Mouse (Mus musculus): Measurements from ENCODE around the gene Gm45234. TPM values are rescaled to one million over a fixed set of nuclear protein-coding genes. Genes with fewer than 3 reads are reported as not detected.
A peak's percentile ranks its signal among the peaks of the same experiment; 100 is the strongest.

The Gm45234 gene
- polyA plus RNA-seq, 1 experiment from 2014 or later: not detected

DNA sequence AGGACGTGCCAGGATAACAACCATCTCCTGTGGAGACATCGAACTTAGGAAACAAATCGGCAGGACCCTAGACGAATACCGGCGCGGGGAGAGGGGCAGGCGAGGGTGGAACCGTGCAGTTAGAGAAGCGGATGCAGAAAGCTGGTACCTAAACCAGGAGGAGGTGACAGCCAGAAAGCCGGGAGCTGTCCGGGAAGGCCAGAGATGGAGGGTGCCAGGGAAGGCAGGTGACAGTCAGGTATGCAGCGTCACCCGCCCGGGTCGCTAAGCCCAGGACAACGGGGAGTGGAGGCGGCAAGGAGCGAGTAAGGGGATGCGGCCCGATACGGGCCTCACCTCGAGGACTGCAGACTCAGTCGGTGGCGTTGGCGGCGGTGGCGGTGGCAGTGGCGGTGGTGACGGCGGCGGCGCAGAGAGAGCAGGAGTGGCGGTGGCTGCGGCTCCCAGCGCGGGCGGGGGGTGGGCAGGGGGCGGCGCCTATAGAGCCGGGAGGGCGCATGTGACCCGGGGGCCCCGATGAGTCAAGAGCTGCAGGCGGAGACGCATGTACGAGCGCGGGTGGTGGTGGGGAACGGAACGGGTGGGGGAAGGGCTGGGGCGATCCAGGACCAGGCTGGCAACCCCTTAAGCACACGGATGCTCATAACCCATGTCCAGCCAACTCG lies 13.4 kb upstream of the Gm45234 start, which contains the start of gene Eno2:
TSS of gene Eno2 (minus strand) at position 573 of the 665 bp plus-strand sequence.
- peak within 1 kb of the TSS; percentile 63 for H3K4me3 ChIP-seq (ENCODE audit: low read depth, low read length)
- WGBS: under 1% methylated on average over 54 of the region's 54 CpGs
- TF ChIP-seq EP300 (optimal IDR thresholded peaks at IDR 0.05) (no peak), CTCF (IDR thresholded peaks at IDR 0.05; ENCODE audit: low read depth) (no peak)
- peak; percentile 81 for ATAC-seq (ENCODE audit: low FRiP score, low TSS enrichment)
- no peak within 1 kb of the TSS for H3K27ac ChIP-seq (replicated peaks)
- peak within 1 kb of the TSS; percentile 77 for H3K4me2 ChIP-seq (replicated peaks; ENCODE audit: low read depth)
- H3K9me3 ChIP-seq (ENCODE audit: control insufficient read depth, low read length): no peaks in the 10 kb centered on the region
- peak; percentile 75 for DNase-seq (ENCODE audit: low spot score)
- H3K36me3 ChIP-seq (ENCODE audit: control insufficient read depth, insufficient read depth, low read length): no peaks in the 10 kb centered on the region
- H3K9ac ChIP-seq (ENCODE audit: low read length): peak within 1 kb of the TSS; percentile 65
- no peaks in the 10 kb centered on the region for H3K27me3 ChIP-seq (ENCODE audit: control insufficient read depth, insufficient read depth, low read length)
- H3K4me1 ChIP-seq (replicated peaks; ENCODE audit: control insufficient read depth, insufficient read depth): no peaks in the 10 kb centered on the region

DNA sequence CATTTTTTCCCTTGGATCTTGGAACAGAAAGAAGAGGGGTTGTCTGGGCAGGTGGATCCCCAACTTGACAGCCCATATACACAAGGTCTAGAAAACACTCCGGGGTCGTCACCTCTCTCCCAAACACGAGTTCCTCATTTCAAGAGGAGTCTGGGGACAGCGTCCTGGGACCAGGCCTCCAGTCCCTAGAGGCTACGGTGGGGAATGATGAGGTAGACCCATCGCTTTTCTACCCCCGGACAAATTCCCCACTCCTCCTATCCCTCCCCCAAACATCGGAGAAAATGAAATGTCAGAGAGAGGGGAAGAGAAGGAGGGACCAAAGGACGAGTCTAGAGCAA lies 12.9 kb upstream of the Gm45234 start:
- peak overlapping the region; percentile 77 for H3K4me2 ChIP-seq (replicated peaks; ENCODE audit: low read depth)
- DNase-seq (ENCODE audit: low spot score): no peak
- no peaks in the 10 kb centered on the region for H3K36me3 ChIP-seq (ENCODE audit: control insufficient read depth, insufficient read depth, low read length)
- H3K9ac ChIP-seq (ENCODE audit: low read length): peak overlapping the region; percentile 65
- H3K27me3 ChIP-seq (ENCODE audit: control insufficient read depth, insufficient read depth, low read length): no peaks in the 10 kb centered on the region
- H3K4me3 ChIP-seq (ENCODE audit: low read depth, low read length): peak overlapping the region; percentile 63
- H3K4me1 ChIP-seq (replicated peaks; ENCODE audit: control insufficient read depth, insufficient read depth): no peaks in the 10 kb centered on the region
- no peak for TF ChIP-seq EP300 (optimal IDR thresholded peaks at IDR 0.05)
- no peak for TF ChIP-seq CTCF (IDR thresholded peaks at IDR 0.05; ENCODE audit: low read depth)
- H3K27ac ChIP-seq (replicated peaks): no peak overlapping the region
- H3K9me3 ChIP-seq (ENCODE audit: control insufficient read depth, low read length): no peaks in the 10 kb centered on the region
- ATAC-seq (ENCODE audit: low FRiP score, low TSS enrichment): no peak
- 9% methylated on average over 9 of the region's 9 CpGs for whole genome bisulfite sequencing

DNA sequence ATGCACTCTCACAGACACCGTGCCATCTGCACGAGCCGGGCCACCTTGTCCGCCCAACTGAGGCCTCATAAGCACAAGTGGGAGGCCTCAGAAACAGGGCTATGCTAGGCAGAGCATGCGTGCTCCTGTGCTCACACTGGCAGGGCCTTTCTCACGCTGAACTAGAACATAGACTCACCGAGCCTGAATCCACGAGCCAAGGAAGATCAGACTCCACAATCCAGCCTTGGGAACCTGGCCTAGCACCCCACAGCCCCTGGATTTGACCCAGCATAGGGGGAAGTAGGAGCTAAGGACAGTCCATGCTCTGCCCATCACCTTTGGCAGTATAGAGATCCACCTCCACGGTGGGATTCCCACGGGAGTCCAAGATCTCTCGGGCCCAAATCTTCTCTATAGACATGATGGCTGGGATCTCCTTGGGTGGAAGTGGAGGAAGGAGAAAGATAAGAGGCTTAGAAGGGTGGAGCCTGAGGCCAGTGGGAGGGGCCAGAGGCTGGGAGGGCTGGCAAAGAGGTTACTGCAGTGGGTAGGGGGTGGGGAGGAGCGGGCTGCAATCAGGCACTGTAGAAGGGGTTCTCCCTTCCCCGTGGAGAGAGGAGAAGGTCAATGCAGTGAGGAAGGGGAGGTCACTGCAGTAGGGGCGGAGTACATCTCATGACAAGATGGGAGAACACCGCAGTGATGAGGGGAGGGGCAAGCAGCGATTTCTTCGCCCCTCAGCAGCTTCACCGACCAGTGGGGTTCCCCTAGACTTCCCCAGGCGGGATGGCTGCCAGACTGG lies 12.3 kb upstream of the Gm45234 start:
- H3K4me1 ChIP-seq (replicated peaks; ENCODE audit: control insufficient read depth, insufficient read depth): no peaks in the 10 kb centered on the region
- DNase-seq (ENCODE audit: low spot score): no peak
- peak overlapping the region; percentile 63 for H3K4me3 ChIP-seq (ENCODE audit: low read depth, low read length)
- H3K36me3 ChIP-seq (ENCODE audit: control insufficient read depth, insufficient read depth, low read length): no peaks in the 10 kb centered on the region
- H3K9me3 ChIP-seq (ENCODE audit: control insufficient read depth, low read length): no peaks in the 10 kb centered on the region
- no peak for TF ChIP-seq CTCF (IDR thresholded peaks at IDR 0.05; ENCODE audit: low read depth)
- 41% methylated on average over 19 of the region's 19 CpGs for WGBS
- H3K27me3 ChIP-seq (ENCODE audit: control insufficient read depth, insufficient read depth, low read length): no peaks in the 10 kb centered on the region
- ATAC-seq (ENCODE audit: low FRiP score, low TSS enrichment): peak; percentile 36; the same call in 1 of the 2 replicates
- no peak overlapping the region for H3K27ac ChIP-seq (replicated peaks)
- peak overlapping the region; percentile 77 for H3K4me2 ChIP-seq (replicated peaks; ENCODE audit: low read depth)
- H3K9ac ChIP-seq (ENCODE audit: low read length): peak overlapping the region; percentile 65; the same call in 1 of the 2 replicates

DNA sequence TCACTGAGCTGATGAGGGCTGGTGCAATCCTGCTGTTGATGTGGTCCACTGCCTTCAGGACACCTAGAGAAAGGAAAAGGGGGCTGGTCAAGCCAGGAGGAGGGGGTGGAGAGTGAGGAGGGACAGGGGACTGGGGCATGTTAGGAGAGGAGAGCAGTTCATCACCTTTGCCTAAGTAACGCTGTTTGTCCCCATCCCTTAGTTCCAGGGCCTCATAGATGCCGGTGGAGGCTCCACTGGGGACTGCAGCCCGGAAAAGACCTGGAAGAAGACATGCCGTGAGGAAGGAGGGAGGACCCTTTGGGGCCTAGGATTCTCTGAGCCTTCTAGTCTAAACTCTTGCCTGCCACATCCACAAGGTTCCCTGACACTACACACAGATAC lies 11.7 kb upstream of the Gm45234 start:
- ATAC-seq (ENCODE audit: low FRiP score, low TSS enrichment): no peak
- Histone ChIP-seq H3K36me3 (ENCODE audit: control insufficient read depth, insufficient read depth, low read length) (no peaks in the 10 kb centered on the region), H3K4me2 (replicated peaks; ENCODE audit: low read depth) (0 out of 2 replicates have a peak overlapping the region, but pooled peaks have one; percentile 5), H3K4me1 (replicated peaks; ENCODE audit: control insufficient read depth, insufficient read depth) (no peaks in the 10 kb centered on the region), H3K27me3 (ENCODE audit: control insufficient read depth, insufficient read depth, low read length) (no peaks in the 10 kb centered on the region), H3K27ac (replicated peaks) (no peak overlapping the region), H3K4me3 (ENCODE audit: low read depth, low read length) (no peak overlapping the region), H3K9ac (ENCODE audit: low read length) (no peak overlapping the region), H3K9me3 (ENCODE audit: control insufficient read depth, low read length) (no peaks in the 10 kb centered on the region)
- 60% methylated on average over 4 of the region's 4 CpGs for WGBS
- DNase-seq (ENCODE audit: low spot score): no peak
- TF ChIP-seq EP300 (optimal IDR thresholded peaks at IDR 0.05) (no peak), CTCF (IDR thresholded peaks at IDR 0.05; ENCODE audit: low read depth) (no peak)

DNA sequence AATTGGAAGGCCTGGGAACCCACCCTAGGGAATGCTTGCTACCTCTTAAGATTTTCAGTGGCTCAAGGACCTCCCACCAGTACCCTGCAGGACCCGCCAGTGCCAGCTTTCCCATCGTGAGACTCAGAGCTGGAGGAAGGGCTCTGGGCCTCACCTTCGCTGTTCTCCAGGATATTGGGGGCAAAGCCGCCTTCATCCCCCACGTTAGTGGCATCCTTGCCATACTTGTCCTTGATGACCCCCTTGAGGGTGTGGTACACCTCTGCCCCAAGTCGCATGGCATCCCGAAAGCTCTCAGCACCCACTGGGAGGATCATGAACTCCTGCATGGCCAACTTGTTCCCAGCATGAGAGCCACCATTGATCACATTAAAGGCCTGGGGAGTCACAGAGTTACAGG lies 10.1 kb upstream of the Gm45234 start:
- Histone ChIP-seq H3K27ac (replicated peaks) (no peak overlapping the region), H3K4me1 (replicated peaks; ENCODE audit: control insufficient read depth, insufficient read depth) (no peaks in the 10 kb centered on the region), H3K4me2 (replicated peaks; ENCODE audit: low read depth) (no peak overlapping the region), H3K4me3 (ENCODE audit: low read depth, low read length) (no peak overlapping the region), H3K36me3 (ENCODE audit: control insufficient read depth, insufficient read depth, low read length) (no peaks in the 10 kb centered on the region), H3K9me3 (ENCODE audit: control insufficient read depth, low read length) (no peaks in the 10 kb centered on the region), H3K9ac (ENCODE audit: low read length) (no peak overlapping the region), H3K27me3 (ENCODE audit: control insufficient read depth, insufficient read depth, low read length) (no peaks in the 10 kb centered on the region)
- TF ChIP-seq EP300 (optimal IDR thresholded peaks at IDR 0.05) (no peak), CTCF (IDR thresholded peaks at IDR 0.05; ENCODE audit: low read depth) (no peak)
- ATAC-seq (ENCODE audit: low FRiP score, low TSS enrichment) (no peak), DNase-seq (ENCODE audit: low spot score) (no peak)
- 78% methylated on average over 7 of the region's 7 CpGs for WGBS

DNA sequence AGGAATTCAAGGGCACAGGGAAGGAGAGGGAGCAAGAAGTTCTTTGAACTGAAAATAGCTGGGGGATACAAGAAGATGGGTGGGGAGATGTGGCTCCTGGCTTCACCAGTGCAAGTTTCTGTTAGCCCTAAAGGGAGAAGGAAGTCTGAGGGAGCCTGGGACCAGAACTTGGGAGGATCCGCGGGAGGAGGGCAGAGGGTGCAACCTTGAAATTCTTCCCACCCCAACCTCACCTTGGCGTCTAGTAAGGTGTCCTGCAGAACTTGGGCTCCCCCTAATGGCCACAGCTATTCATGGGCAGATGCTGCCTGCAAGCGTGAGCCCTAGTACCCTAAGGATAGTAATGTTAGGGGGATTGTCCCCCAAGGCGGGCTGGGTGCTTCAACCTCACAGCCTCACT lies 3.4 kb upstream of the Gm45234 start:
- no peak overlapping the region for H3K4me3 ChIP-seq (ENCODE audit: low read depth, low read length)
- H3K4me1 ChIP-seq (replicated peaks; ENCODE audit: control insufficient read depth, insufficient read depth): peaks cover 10% of the 10 kb centered on the region
- peak; percentile 97 for TF ChIP-seq CTCF (IDR thresholded peaks at IDR 0.05; ENCODE audit: low read depth)
- TF ChIP-seq EP300 (optimal IDR thresholded peaks at IDR 0.05): no peak
- peak overlapping the region; percentile 43 for H3K9ac ChIP-seq (ENCODE audit: low read length)
- H3K27ac ChIP-seq (replicated peaks): peak overlapping the region; percentile 97
- H3K27me3 ChIP-seq (ENCODE audit: control insufficient read depth, insufficient read depth, low read length): no peaks in the 10 kb centered on the region
- no peaks in the 10 kb centered on the region for H3K36me3 ChIP-seq (ENCODE audit: control insufficient read depth, insufficient read depth, low read length)
- WGBS: 0% methylated on average over 5 of the region's 5 CpGs
- H3K9me3 ChIP-seq (ENCODE audit: control insufficient read depth, low read length): no peaks in the 10 kb centered on the region
- DNase-seq (ENCODE audit: low spot score) (peak; percentile 91), ATAC-seq (ENCODE audit: low FRiP score, low TSS enrichment) (peak; percentile 50)
- peak overlapping the region; percentile 72 for H3K4me2 ChIP-seq (replicated peaks; ENCODE audit: low read depth)
